Mouse (Mus musculus): ENCODE data around the gene Cntnap5c.

- TF ChIP-seq MEF2A (IDR thresholded peaks at IDR 0.05; ENCODE audit: borderline replicate concordance, low read depth, low read length) (no peak), NRF1 (IDR thresholded peaks at IDR 0.05; ENCODE audit: low read depth, low read length) (no peak), CTCF (conservative IDR thresholded peaks at IDR 0.05 in 1 of 2, IDR thresholded peaks at IDR 0.05 in 1 of 2; ENCODE audit: low read depth in 2 of 2, low read length in 2 of 2) (no peak), POLR2A (IDR thresholded peaks at IDR 0.05; ENCODE audit: low read depth, low read length) (no peak), KAT2A (IDR thresholded peaks at IDR 0.05; ENCODE audit: insufficient replicate concordance, low read length) (no peak), MAFK (IDR thresholded peaks at IDR 0.05; ENCODE audit: insufficient replicate concordance, low read length) (no peak), CHD2 (IDR thresholded peaks at IDR 0.05; ENCODE audit: low read length) (no peak), ETS1 (conservative IDR thresholded peaks at IDR 0.05; ENCODE audit: low read depth, low read length) (no peak), ZMIZ1 (IDR thresholded peaks at IDR 0.05; ENCODE audit: low read depth, low read length) (no peak), ZNF384 (IDR thresholded peaks at IDR 0.05; ENCODE audit: low read depth, low read length) (no peak), USF1 (IDR thresholded peaks at IDR 0.05; ENCODE audit: low read depth, low read length) (no peak), JUN (IDR thresholded peaks at IDR 0.05; ENCODE audit: insufficient read depth, low read depth, low read length) (no peak)
Observed at GRCm38 (mm10) chr17:58002845-58003244, 233.5 kb downstream of the Cntnap5c start.

Data from CH12.LX (cell line).